Mouse (Mus musculus) cerebellum, adult (tissue): Measurements from ENCODE around the gene Ppp1r12a.

Experiments
- ATAC-seq: cut with Nextera tagmentation; 2 replicates; pipeline ENCODE4 v1.9.2; 2017; ENCODE audit warnings: mild to moderate bottlenecking, moderate library complexity, mixed read lengths; ENCODE audit not compliant: insufficient number of reproducible peaks, low FRiP score, low TSS enrichment

The Ppp1r12a gene

GRCm38 (mm10) chr10:108159002-108159401 is 3.0 kb upstream of the Ppp1r12a start:
- no peak for ATAC-seq

DNA sequence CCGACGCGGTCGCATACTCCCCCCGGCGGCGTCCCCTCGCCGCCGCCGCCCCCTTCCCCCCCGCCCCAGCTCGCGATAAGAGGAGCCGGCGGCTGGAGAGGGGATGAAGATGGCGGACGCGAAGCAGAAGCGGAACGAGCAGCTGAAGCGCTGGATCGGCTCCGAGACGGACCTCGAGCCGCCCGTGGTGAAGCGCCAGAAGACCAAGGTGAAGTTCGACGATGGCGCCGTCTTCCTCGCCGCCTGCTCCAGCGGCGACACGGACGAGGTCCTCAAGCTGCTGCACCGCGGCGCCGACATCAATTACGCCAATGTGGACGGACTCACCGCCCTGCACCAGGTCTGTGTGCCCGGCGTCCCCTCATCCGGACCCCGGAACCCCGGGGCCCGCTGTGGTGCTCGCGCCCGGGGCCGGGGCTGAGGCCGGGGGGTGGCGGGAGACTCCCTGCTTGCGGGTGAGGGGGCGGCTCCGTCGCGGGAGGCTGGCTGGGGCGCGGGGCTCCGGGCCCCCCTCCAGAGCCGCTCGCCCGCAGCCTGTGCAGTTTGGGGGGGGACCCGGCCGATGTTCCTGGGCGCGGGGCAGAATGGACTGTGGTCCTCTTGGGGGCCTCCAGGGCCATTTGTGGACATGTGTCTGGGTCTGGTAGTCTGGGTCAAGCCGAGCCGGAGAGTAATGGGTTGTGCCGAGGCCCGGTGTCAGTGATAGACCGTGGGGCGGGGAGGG is 466 bp downstream of the Ppp1r12a start:
- ATAC-seq: peak; percentile 26

DNA sequence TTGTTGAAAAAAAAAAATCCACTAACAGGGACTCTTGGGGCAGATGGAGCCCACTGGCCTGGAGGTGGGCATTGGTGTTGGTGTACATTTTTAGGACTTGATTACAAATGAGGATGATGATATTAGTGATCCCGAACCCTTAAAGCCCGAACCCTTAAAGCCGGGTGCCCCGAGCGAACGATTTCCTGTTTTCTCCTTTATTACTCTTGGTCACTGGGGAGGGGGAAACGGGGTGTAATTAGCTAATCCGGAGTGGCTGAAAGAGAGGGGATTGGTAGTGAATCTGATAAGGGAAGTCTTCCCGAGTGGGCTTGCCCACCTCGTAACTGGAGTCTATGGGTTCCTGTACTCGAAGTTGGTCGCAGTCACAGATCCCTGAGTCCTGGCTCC is 1.0 kb downstream of the Ppp1r12a start:
- no peak for ATAC-seq

GRCm38 (mm10) chr10:108163451-108163850 is 1.5 kb downstream of the Ppp1r12a start:
- no peak for ATAC-seq

GRCm38 (mm10) chr10:108167823-108168222 is 5.8 kb downstream of the Ppp1r12a start:
- 0 out of 2 replicates have a peak, but pooled peaks have one; percentile 24 for ATAC-seq

- no peak for ATAC-seq
Measured at GRCm38 (mm10) chr10:108170818-108171217, 8.8 kb downstream of the Ppp1r12a start.

DNA sequence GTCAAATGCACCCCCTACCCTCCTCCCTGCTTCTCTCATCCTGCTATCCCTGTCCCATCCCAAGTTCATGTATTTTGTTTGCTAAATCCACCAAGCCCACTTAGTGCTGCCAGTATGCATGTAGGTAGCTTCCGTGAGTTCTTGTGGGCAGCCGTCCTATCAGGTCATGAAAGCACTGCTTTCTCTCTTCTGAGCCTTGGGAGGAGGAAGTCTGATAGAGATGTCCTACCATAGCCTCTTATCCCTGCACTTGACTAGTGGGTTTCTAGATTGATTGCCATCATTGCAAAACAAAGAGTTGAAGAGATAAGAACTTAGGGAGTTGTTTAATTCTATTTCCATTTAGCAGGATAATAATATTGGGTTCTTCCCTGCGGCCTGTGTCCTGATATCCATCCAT is 9.6 kb downstream of the Ppp1r12a start:
- no peak for ATAC-seq

DNA sequence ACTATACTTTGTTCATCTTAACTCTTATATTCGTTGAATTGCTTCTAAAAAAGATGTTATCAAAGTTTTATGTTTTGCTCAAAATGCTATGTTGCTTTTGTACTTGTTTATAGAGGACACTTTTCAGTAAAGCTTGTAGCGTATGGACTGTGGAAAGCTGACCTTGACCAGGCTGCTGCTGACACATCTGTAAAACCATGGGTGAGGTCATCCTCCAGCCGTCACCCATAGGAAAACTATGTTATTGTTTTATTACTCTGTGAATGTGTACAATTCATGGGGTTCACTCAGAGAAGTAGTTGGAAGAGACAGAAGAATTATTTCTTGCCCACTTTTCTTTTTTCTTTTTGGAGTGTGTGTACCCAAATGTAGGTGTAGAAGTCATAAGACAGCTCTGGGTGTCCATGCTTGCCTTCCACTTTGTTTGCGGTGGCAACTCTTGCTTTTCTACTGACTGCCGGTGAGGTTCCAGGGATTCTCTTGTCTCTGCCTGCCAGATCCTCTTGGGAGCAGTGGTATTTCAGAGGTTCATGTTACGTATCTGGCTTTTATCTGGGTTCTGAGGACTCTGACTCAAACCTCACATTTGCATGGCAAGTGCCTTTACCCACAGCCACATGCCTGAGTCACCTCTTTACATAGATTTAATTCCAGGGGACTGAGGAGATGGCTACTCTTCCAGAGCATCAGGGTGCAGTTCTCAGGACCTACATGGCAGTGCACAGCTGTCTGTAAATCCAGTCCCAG is 11.0 kb downstream of the Ppp1r12a start:
- ATAC-seq: no peak

GRCm38 (mm10) chr10:108174107-108174506 is 12.1 kb downstream of the Ppp1r12a start:
- ATAC-seq: no peak

DNA sequence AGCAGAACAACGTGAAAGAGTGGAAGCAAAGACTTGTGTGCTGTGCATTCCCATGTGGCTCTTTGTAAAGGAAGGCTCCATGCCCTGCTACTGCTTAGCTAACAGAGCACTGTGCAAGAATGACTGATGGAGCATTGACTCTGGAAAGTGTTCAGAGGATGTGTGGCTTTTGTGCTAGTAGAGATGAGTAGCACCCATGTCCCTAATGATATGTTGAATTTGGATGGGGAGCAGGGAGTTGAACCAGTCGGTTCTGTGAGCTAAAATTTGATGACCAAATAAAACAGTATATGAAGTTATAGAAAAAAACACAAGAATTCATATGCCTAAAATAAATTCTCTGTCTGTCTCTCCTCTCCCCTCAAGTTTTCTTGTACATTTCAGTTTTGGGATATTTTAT is 13.9 kb downstream of the Ppp1r12a start:
- no peak for ATAC-seq

DNA sequence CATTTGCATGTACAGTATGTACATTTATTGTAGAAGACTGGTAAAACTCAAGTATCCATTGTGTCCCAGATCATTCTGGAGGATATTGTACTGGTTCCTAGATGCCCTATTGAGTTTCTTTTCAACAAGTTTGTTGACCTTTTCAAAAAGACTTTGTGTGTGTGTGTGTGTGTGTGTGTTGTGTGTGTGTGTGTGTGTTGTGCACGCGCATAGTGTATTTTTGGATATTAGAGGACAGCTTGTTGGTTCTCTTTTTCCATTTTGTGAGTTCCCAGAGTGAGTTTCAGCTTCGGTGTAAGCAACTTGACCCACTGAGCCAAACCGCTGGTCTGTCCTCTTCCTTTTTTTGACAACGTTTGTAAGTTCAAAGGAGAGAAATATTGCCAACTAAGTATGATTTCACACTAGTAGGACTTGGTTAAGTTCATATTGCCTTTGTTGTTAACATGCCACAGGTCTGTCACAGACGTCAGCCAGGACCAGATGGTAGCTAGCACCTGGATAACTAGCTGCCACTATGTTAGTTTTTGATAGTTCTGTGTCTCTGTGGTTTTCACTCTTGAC is 16.4 kb downstream of the Ppp1r12a start:
- no peak for ATAC-seq

DNA sequence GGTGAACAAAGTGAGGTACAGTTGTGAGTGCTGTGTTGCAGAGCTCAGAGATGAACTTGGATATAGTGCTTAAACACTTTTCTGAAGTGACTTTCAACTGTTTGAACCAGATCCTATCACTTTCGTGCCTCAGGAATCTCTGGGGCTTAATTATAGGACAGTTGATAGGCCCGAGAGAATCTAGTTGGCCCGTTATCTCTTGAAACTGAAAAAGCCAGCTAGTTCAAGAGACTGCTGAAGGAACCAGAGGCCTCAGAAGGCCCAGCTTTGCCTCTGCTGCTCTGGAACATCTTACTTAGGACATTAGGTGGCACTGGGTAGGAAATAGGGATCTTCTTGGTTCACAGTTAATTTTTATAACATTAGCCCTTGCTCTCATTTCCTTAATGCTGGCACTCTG is 17.4 kb downstream of the Ppp1r12a start:
- ATAC-seq: no peak

DNA sequence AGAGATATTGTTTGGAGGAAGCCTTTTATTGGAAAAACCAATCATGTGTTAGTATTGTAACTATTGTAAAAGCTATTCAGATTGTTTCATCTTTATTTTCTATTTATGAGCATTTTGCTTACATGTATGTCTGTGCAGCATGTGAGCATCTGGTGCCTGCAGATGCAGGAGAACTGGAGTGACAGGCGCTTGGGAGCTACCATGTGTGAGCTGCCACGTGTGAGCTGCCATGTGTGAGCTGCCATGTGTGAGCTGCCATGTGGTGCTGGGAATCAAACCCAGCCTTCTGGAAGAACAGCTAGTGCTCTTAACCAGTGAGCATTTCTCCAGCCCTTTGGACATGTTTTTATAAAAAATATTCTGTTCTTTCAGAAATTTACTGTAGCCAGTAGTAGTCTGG is 18.3 kb downstream of the Ppp1r12a start:
- ATAC-seq: no peak

- ATAC-seq: no peak
Measured at GRCm38 (mm10) chr10:108181893-108182292, 19.9 kb downstream of the Ppp1r12a start.

GRCm38 (mm10) chr10:108182386-108182785 is 20.4 kb downstream of the Ppp1r12a start:
- ATAC-seq: no peak

DNA sequence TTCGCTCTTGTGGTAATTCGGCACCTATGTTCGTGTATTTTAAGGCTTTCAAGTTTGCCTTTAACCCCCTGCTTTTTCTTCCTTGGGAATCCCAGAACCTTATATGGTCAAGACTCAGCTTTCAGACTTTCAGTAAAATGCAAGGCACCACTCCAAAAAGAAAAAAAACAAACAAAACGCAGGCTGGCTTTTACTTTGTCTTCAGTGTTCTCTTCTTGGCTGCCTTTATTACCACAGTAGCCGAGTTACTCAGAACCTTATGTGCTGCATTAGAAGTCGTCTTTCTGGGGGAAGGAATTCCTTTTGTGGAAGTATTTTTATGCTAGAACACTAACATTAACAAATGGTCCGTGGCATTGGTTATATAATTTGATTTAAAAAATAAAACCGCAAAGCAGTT is 22.8 kb downstream of the Ppp1r12a start:
- ATAC-seq: no peak

- ATAC-seq: no peak
Measured at GRCm38 (mm10) chr10:108185265-108185664, 23.3 kb downstream of the Ppp1r12a start.

DNA sequence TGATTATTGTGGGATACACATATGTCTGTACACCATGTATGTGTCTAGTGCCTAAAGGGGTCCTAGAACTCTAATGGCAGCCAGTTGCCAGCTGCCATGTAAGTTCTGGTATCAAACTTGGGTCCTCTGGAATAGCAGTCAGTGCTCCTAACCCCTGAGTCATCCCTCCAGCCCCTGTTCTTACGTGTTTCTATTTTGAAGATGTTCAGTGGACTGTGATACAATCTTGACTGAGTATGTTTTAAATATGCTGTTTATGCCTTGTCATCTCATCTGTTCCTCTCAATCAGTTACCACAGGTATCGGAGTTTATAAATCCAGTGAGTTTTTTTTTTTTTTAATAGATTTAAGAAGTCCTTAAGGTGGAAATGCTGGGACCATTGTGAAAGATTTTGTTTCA is 27.3 kb downstream of the Ppp1r12a start:
- ATAC-seq: no peak

GRCm38 (mm10) chr10:108189986-108190385 is 28.0 kb downstream of the Ppp1r12a start:
- no peak for ATAC-seq

DNA sequence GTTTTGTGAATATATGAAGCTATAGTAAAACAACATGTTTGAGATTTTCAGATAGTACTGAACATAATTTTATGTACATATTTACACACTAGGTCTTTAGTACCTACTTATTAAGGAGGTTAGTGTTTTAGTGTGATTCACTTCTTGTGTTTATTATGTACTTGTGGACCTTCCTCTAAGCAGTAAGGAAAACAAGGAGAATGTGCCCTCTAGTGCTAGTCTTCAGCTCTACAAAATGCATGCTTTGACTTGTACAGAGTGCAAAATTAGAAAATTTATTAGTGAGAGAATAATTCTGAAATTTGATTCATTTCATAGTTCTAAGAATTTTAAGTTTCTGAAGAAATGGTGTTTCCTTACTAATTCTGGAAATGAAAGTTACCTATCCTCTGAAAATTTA is 28.6 kb downstream of the Ppp1r12a start:
- ATAC-seq: no peak

- ATAC-seq: no peak; the same call in 1 of the 2 replicates
Measured at GRCm38 (mm10) chr10:108191381-108191787, 29.4 kb downstream of the Ppp1r12a start.

- no peak for ATAC-seq
Measured at GRCm38 (mm10) chr10:108192306-108192705, 30.3 kb downstream of the Ppp1r12a start.
